Mouse (Mus musculus) liver, embryonic 14.5 days (tissue): ENCODE results near the gene Raver1.

ENCODE experiments used
- CTCF ChIP-seq: IDR thresholded peaks from 2 replicates; pipeline ENCODE4 v1.5.1; 2016; ENCODE audit warnings: antibody characterized with exemption, low read depth, control low read depth
- EP300 ChIP-seq: IDR thresholded peaks from 2 replicates; pipeline ENCODE4 v1.6.1; 2016; ENCODE audit warnings: antibody characterized with exemption, low read depth

GRCm38 (mm10) chr9:21039779-21040178 is 52.0 kb downstream of the Raver1 start:
- TF ChIP-seq CTCF (no peak), EP300 (peak; percentile 34; the same call in 1 of the 2 replicates)
